Mouse (Mus musculus): ENCODE data around the gene Prkrip1.

Prkrip1 gene

DNA sequence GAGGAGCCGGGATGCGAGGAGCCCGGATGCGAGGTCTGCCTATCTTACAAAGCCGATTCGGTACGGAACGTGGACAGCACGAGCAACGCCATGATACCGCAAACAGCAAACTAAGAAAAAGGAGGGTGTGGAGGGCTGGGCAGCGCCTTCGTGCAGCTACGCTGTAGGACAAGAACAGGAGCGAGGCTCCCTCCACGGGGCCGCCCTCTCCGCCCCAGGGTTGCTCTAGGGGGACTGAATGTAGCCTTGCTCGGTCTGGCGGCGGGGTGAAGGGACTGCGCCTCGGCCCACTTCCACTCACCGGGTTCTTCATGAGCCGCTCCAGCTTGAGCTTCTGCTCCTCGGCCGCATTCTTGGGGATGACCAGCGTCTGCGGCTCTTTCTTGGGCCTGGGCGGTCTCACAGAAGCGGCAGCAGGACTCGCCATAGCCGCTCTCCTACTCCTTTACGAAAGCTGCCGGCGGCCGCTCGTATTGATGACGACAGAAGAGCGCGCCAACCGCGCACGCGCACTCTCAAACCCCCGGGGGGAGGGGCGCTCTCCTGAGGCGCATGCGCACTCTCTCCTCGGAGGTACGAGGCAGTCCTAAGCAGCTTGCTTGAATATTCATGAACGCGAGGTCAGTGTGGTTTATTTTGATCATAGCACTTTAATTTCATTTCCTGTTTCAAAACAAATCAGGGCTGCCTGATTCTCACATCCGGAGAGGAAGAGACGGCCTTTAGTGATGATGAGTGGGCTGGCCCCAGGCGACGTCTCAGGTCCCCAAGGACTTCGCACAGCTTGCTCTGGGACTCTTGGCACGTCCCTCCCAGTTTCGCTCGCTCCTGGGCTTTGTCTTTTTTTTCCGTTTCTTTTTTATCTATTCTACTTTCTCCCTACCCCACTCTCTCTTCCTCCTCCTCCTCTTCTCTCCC is at the start of gene Prkrip1:
Gene Prkrip1 (minus strand): TSS at position 490 of the 918 bp plus-strand sequence.
- DNase-seq (ENCODE audit: low read depth, low spot score): peak; percentile 99

DNA sequence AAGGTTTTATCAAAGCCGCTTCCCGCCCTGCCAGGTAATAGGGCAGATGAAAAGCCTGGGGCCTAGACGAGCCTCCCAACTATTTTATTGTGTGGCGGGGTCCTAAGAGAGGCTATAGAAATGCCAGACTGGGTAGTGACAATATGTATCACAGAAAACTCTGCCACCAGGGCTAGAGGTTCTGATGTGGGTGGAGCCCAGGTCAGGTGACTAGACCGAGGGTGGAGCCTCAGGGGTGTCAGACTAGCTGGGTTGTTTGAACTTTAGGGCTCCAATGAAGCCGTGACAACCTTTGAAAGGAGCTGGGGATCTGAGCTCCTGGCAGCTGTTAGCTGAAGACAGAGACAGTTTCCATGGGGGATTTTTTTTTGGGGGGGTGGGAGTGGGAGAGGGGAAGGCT is 49.7 kb upstream of the Prkrip1 start:
- DNase-seq (ENCODE audit: low read depth, low spot score): peak; percentile 49

GRCm38 (mm10) chr5:136246452-136246838 is 47.7 kb upstream of the Prkrip1 start, which contains the start of gene Sh2b2:
TSS of gene Sh2b2 (minus strand) at chr5:136246556.
- peak; percentile 74 for DNase-seq (ENCODE audit: low read depth, low spot score)

DNA sequence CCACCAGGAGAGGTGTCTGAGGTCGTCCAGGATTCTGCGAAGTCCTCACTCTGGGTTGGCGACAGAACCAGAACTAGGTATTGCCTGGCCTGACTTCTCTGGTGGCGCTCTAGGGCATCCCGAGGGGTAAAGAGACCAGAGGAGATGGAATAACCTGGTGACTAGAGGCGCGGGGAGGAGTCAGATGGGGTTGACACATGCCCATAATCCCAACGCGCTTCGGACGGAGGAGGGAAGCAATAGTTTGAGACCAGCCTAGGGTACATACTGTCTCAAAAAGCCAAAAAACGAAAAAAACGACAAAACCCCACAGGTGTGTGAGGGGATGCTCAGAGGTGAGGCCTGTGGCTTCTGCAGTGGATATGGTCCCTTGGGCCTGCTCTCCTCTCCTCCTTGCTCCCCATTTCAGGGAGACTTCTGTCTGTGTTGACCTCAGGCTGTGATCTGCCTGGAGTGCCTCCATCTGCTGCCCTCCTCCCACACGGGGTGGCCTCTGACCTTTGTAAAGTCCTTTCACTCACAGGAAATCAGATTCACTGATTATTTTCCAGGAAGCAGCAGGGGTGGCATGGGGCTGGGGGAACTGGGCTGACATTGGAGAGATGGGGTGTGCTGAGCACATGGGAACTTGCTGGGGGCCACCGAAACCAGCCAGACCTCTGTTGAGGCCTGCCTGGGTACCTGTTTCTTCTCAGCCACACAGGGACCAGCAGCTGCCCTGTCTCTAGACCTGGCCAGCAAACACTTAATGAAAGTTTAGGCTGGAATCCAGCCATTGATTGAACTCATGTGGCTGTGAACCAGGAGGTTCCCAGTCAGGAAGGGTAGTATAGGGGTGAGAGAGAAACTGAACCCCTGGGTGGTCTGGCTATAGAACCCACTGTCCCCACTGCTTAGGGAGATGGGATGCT is 47.0 kb upstream of the Prkrip1 start:
- DNase-seq (ENCODE audit: low read depth, low spot score): peak; percentile 59

- DNase-seq (ENCODE audit: low read depth, low spot score): peak; percentile 89
These were observed 46.2 kb upstream of the Prkrip1 start for GRCm38 (mm10) chr5:136244762-136245540.

DNA sequence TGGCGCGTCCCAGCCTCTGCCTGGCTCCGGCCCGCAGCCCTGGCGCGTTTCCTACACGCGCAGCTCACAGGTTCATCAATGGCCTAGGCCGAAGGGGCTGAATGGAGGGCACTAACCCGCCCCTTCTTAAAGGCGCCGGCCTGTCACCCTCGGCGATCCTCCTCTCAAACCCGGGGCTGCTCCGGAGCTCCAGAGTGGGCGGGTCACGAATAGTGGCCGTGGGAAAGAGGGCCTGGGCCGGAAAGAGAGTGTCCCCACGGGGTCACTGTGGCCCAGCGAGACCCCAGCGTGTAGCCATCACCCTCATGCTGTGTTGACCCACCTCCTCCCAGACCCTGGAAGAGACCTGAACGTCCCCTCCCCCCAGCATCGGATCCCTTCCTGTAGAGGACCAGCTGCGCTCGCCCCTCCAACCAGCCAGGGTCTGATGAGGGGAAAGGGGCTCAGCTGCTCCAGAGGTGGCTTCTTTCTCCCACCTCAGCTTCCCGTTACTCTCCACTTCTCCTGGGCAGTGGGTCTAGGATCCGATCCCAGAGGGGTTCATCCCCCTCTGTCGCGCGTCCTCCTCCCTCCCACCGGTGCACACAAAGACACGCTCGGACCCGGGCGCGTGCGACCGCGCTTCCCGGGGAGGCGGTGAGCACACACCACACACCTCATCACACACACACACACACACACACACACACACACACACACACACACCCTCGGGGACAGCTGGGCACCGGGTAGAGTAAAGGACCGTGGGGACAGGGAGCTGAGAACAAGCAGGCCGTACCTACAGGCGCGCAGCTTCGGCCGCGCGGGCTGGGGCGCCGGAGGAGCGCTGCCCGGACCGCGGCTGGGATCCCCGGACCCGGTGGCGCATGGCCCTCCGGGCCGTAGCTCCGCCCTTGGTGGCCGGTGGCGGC is 45.3 kb upstream of the Prkrip1 start:
- DNase-seq (ENCODE audit: low read depth, low spot score): peak; percentile 76

DNA sequence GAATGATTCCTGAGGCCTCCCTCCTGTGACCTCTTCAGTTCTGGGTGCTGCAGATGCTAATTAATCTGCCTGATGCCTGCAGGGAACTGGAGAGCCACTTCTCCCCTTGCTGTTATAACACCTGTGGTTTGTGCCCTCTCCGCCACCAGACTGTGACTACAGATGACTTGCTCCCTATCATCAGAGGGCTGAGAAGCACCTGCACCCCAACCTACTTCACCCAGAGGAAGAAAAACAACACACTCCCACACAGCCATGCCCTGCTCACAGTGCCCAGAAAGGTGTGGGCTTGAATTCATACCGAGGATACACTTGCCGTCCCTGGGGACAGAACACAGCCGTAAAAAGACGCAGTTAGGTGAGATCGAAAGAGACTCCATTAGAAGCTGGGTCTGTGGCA is 42.4 kb upstream of the Prkrip1 start:
- peak; percentile 90 for DNase-seq (ENCODE audit: low read depth, low spot score)

DNA sequence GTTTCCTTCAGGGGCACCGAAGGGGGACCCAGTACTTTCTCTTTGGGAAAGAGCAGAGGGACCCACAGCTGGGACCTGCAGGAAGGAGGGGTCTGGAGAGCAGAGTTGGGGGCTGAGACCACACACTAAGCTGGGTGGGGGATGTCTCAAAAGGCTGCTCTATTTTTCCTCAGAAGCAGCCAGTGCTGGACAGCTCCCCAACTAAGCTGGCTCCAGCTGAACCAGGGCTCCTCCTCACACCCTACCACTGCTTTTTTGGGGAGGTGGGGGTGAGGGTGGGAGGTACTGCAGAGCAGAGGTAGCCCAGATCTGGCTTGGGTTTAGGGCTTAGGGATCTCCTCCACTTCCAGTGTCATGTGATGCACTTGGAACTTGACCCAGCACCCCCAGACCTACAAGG is 41.6 kb upstream of the Prkrip1 start:
- peak; percentile 35 for DNase-seq (ENCODE audit: low read depth, low spot score)

DNA sequence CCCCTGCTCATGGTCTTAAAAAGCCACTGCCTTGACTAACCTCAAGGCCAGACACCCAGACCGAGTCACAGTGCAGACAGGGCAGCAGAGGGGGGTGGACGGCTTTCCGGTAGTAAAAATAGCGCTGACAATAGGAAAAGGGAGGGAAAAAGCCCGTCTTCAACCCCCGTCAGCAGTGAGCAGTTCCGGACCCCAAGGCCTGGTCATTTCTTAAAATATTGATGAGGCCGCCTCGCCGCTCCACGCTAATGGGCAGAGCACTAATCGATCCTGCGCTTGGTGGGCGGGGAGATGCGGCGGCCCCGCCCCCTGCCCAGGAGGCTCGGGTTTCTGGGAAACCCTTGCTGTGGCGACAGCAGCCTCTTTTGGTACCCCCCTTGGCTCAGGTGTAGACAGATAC is 38.8 kb upstream of the Prkrip1 start:
- DNase-seq (ENCODE audit: low read depth, low spot score): no peak

- DNase-seq (ENCODE audit: low read depth, low spot score): no peak
These were observed 37.8 kb upstream of the Prkrip1 start for GRCm38 (mm10) chr5:136236611-136237010.

DNA sequence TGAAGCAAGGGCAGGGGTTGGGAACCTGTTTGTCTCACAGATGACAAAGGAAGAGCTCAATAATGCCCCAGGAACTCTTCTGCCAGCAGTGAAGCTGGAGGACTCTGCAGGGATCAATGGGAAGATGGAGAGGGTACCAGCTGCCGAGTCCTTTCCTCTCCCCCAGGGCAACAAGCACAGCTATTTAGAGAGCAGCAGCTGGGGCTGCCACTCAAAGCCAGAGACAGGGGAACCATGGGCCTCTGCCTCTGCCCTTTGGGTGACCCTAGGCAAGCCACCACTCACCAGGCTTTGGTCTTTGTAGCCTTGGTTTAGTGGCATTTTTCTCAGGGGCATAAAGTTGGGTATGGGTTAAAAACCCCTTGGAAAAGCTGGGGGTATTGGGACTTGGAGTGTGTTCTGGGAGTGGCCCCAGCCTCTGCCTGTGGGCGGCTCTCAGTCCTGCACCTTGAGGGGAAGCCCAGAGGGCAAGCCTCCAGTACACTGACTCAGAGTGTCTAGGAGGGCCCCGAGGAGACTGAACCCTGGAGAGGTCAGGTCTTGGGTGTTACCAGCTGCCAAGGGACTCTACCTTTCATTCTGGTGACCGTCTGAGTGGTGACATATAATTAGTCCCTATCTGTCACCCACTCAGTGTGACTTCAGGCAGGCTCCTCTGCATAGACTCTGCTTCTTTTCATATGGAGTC is 31.7 kb upstream of the Prkrip1 start:
- peak; percentile 77 for DNase-seq (ENCODE audit: low read depth, low spot score)

DNA sequence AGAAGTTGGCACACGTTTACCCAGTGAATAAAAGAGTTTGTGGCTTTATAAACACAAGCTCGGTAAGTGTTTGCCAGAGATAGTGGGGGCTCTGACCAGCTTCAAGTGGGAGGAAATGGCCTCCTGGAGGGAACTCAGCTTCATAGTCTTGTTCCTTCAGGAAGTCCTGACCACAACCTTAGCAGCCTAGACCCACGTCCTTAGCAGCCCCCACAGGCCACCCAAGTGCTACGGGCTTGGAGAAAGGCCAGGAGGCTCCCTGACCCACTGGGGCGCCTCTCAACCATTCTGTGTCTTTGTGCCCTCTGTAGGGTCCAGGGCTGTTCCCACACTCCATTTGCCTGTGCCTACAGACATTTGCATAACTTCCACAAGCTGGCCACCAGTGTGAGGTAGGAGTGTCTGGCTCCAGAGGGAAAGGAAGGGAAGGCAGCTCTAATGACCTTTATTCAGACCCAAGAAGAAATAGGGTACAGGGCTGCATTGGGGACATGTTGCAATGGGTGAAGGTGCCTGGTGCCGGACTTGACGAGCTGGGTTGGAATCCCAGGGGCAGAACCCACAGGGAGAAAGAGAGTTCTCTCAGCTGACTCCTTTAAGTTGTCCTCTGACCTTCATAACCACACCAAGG is 27.6 kb upstream of the Prkrip1 start:
- no peak for DNase-seq (ENCODE audit: low read depth, low spot score)

DNA sequence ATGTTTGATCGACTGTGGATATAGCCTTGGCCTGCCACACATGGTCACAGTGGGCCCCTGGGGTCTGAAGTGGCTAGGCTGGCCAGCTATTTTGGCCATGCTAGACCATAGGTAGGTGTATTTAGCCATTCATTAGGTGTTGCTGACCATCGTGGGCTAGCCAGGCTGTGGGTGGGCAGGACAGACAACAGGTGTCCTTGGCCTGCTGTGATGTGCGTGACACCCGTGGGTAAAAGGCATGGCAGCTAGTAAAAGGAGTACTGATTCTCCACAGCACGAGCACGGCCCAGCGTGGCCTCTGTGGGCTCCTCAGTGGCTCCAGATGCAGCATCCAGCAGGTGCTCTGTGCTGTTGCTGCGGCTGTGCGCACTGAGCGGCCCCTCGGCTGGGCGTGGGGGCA is 19.8 kb upstream of the Prkrip1 start:
- DNase-seq (ENCODE audit: low read depth, low spot score): no peak

DNA sequence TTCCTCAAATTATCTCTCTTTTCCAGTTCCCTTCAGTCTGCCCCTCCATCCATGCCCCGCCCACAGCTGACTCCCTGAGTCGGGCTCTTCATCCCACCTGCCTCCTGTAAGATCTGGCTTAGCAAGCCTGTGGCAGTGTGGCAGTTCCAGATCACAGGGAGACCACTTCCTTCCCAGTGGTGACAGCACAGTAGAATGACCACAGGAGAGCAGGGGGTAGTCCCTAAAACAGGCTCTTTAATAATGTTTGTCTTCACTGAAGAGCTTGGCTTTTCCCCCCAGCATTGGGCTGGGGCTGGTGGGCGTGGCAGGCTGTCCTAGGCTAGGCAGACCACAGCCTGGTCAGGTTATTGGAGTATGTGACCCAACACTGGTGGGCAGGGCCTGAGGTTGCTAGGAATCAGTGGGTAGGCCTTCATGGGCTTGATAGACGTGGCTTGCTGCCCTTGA is 19.2 kb upstream of the Prkrip1 start:
- peak; percentile 19 for DNase-seq (ENCODE audit: low read depth, low spot score)

DNA sequence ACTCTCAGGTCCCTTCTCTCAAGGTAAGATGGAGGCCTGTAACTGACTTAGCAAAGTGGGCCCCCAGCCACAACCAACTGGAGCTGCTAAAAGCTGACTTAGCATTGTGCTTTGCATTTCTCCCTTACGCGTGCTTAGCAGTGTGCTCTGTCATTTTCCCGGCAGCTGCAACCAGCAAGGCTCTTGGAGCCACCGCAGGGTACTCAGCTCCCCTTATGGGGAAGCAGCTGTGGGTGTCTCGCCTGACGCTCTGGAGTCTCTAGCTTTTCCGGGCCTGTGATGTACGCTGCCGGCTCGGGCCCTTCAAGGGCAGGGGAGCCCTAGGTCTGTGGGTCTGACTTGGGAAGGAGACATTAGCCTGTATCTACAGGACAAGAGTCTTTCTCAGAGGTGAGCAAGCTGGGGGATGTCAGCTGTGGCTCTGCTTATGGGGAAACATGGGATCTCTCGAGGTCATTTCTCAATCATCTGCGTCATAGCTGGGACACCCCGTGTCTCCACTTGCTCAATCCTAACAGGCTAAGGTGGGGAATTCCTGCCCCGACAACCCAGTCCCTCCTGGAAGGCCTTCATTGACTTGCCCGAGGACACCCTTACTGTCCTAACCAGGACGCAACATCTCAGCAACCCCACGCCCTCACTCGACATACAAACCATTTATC is 18.4 kb upstream of the Prkrip1 start:
- DNase-seq (ENCODE audit: low read depth, low spot score): peak; percentile 22

DNA sequence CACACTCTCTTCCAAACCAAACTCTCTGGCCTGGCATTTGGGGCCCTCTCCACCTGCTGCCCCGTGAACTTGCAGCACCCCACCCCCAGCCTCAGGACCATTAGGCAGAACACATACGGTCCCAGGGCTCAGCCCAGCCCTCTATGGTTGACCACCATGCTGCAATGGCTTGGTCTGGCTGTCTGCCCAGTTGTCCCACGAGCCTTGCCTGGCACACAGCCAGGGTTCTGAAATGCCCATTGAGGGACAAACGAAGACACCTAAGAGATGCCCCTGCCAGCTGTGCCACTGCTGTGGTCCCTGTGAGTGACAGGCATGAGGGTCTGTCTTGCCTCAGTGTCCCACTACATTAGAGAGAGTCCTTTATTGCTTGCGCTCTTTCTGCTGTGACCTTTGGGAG is 17.2 kb upstream of the Prkrip1 start:
- no peak for DNase-seq (ENCODE audit: low read depth, low spot score)

GRCm38 (mm10) chr5:136215211-136215610 is 16.4 kb upstream of the Prkrip1 start:
- DNase-seq (ENCODE audit: low read depth, low spot score): peak; percentile 44

- DNase-seq (ENCODE audit: low read depth, low spot score): no peak
These were observed 15.0 kb upstream of the Prkrip1 start for GRCm38 (mm10) chr5:136213716-136214115.

DNA sequence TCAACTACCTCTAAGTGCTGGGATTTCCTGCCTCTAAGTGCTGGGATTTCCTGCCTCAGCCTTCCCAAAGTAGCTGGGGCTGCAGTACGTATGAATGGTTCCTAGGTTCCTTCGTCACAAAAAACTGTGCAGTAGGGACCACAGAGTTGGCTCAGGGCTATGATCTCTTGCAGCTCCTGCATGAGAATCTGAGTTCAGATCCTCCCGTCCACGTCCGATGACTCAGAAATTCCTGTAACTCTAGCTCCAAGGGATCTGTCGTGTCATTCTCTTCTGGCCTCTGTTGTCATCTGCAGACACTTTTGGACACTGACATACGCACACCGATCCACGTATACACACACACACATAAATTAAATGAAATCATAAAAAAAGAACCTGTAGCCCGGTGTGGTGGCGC is 14.0 kb upstream of the Prkrip1 start:
- no peak for DNase-seq (ENCODE audit: low read depth, low spot score)

Measured in A20 (cell line).